Mouse (Mus musculus): ENCODE results near the gene 2510002D24Rik.

DNA sequence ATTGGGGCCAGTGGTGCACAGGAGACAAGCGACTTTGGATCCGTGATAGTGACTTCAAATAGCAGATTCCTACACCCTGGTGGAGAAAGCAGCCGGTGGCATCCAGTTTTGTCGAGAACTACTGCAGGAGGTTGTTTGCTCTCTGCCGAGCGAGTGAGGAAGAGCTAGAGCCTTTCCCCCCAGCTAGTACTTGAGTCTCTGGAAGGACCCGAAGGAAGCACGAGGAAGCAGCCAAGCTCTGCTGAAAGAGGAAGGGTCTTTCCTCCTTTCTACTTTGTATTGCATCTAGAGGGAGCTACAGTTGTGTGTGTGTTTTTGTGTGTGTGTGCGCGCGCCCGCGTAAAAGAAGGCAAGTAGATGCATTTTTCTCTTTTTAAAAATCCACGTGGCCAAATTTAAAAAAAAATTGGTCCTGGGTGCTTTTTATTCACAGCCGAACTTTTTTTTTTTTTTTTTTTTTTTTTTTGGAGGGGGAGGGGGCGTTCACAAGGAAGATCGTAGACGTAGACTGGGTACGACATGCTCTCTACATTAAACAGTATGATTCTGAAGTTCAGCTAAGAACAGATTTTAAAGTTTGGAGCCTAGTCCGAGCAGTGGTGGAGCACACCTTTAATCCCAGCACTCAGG, 41.8 kb downstream of the 2510002D24Rik start:
- TF ChIP-seq EP300 (IDR thresholded peaks at IDR 0.05; ENCODE audit: low read depth) (no peak), CTCF (IDR thresholded peaks at IDR 0.05; ENCODE audit: low read depth) (no peak)

All from liver, embryonic 14.5 days (tissue).